Mouse (Mus musculus) hindbrain, embryonic 11.5 days (tissue): Measurements from ENCODE around the gene Rhod. TPM values are rescaled to one million over a fixed set of nuclear protein-coding genes. Genes with fewer than 3 reads are reported as not detected.
"Not testable (repeated sequence)": the region's sequence is repeated elsewhere in the genome, so short reads cannot be mapped to it uniquely, and the experiment has no call there.

Experiments
- ATAC-seq: fragments of 200-750 bp; cut with Nextera tagmentation; 2 replicates; pipeline ENCODE4 v1.8.0; 2017; ENCODE audit warnings: mild to moderate bottlenecking, moderate TSS enrichment, moderate library complexity; ENCODE audit not compliant: low FRiP score
- DNase-seq: peaks from one replicate; pipeline ENCODE4 v3.0.0-alpha.2; 2015; ENCODE audit warnings: low spot score
- H3K27ac ChIP-seq: fragments of 300-500 bp; sonication (generic); 2 replicates; pipeline ENCODE4 v1.5.1; 2014; ENCODE audit warnings: mild to moderate bottlenecking, low read depth, low read length
- H3K27me3 ChIP-seq: fragments of 300-500 bp; sonication (generic); 2 replicates; pipeline ENCODE4 v1.6.1; 2014; ENCODE audit warnings: mild to moderate bottlenecking, low read length, moderate library complexity, mixed read lengths; ENCODE audit not compliant: control insufficient read depth, insufficient read depth
- H3K36me3 ChIP-seq: fragments of 300-500 bp; sonication (generic); 2 replicates; pipeline ENCODE4 v1.6.1; 2014; ENCODE audit warnings: mild to moderate bottlenecking, low read length, moderate library complexity, mixed read lengths; ENCODE audit not compliant: control insufficient read depth, insufficient read depth
- H3K4me1 ChIP-seq: fragments of 300-500 bp; sonication (generic); replicated peaks from 2 replicates; pipeline ENCODE4 v1.6.1; 2014; ENCODE audit warnings: low read length, mixed read lengths; ENCODE audit not compliant: control insufficient read depth, insufficient read depth
- H3K4me2 ChIP-seq: fragments of 300-500 bp; sonication (generic); replicated peaks from 2 replicates; pipeline ENCODE4 v1.6.1; 2014; ENCODE audit warnings: mild to moderate bottlenecking, low read depth, low read length
- H3K4me3 ChIP-seq: fragments of 300-500 bp; sonication (generic); 2 replicates; pipeline ENCODE4 v1.5.1; 2014; ENCODE audit warnings: low read depth, low read length
- H3K9ac ChIP-seq: fragments of 300-500 bp; sonication (generic); 2 replicates; pipeline ENCODE4 v1.6.1; 2014; ENCODE audit warnings: low read depth, low read length
- H3K9me3 ChIP-seq: fragments of 300-500 bp; sonication (generic); 2 replicates; pipeline ENCODE4 v1.6.1; 2016; ENCODE audit warnings: low read length; ENCODE audit not compliant: control insufficient read depth
- WGBS: fragments of 180-500 bp; shearing (Covaris S2); extraction: QIAGEN DNeasy Blood & Tissue Kit; methylation state at CpG from one replicate; pipeline ENCODE4 v1.1.7; 2014; 5-methylcytosine and 5-hydroxymethylcytosine counted together
- polyA plus RNA-seq: library from polyadenylated mRNA; unstranded; fragments of >200 nt; fragmentation: Nextera tagmentation; extraction: Ambion mirVana; gene quantifications from 2 replicates; pipeline ENCODE4 v1.2.1, GENCODE M21; 2014

The Rhod gene
- polyA plus RNA-seq, 1 experiment from 2014 or later = 15.2 TPM

- Histone ChIP-seq H3K4me2 (no peak overlapping the region), H3K27ac (no peak overlapping the region), H3K36me3 (no peaks in the 10 kb centered on the region), H3K9ac (no peak overlapping the region), H3K27me3 (no peaks in the 10 kb centered on the region), H3K9me3 (no peaks in the 10 kb centered on the region), H3K4me3 (no peak overlapping the region), H3K4me1 (no peaks in the 10 kb centered on the region)
- 84% methylated on average over 4 of the region's 4 CpGs for WGBS
- DNase-seq = no peak
- ATAC-seq = no peak
These were observed 54.2 kb downstream of the Rhod start for GRCm38 (mm10) chr19:4385026-4385425.

- no peaks in the 10 kb centered on the region for H3K27me3 ChIP-seq
- ATAC-seq (no peak), DNase-seq (no peak)
- H3K4me3 ChIP-seq = no peak overlapping the region
- WGBS = 50% methylated on average over 1 of the region's 1 CpGs
- no peak overlapping the region for H3K27ac ChIP-seq
- no peak overlapping the region for H3K9ac ChIP-seq
- no peaks in the 10 kb centered on the region for H3K4me1 ChIP-seq
- no peaks in the 10 kb centered on the region for H3K9me3 ChIP-seq
- H3K36me3 ChIP-seq = no peaks in the 10 kb centered on the region
- no peak overlapping the region for H3K4me2 ChIP-seq
These were observed 54.9 kb downstream of the Rhod start for GRCm38 (mm10) chr19:4384322-4384721.

- Histone ChIP-seq H3K4me2 (no peak overlapping the region), H3K9me3 (no peaks in the 10 kb centered on the region), H3K36me3 (no peaks in the 10 kb centered on the region), H3K9ac (no peak overlapping the region), H3K4me1 (no peaks in the 10 kb centered on the region), H3K4me3 (no peak overlapping the region), H3K27me3 (no peaks in the 10 kb centered on the region), H3K27ac (no peak overlapping the region)
- ATAC-seq (no peak), DNase-seq (no peak)
These were observed 55.9 kb downstream of the Rhod start for GRCm38 (mm10) chr19:4383306-4383705.

GRCm38 (mm10) chr19:4382303-4382702 lies 56.9 kb downstream of the Rhod start:
- not testable (repeated sequence) for H3K4me1 ChIP-seq, H3K4me2 ChIP-seq, H3K9me3 ChIP-seq, DNase-seq, H3K27ac ChIP-seq, H3K9ac ChIP-seq, H3K27me3 ChIP-seq, ATAC-seq, H3K4me3 ChIP-seq, H3K36me3 ChIP-seq
- 100% methylated on average over 1 of the region's 1 CpGs for WGBS

Other genes with a start within 250 kb of the Rhod start
- gene Tbc1d10c, start 248.1 kb downstream of the Rhod start, polyA plus RNA-seq = 0.79 and 0.96 TPM in 2 replicates
- 868 and 927 TPM in 2 replicates for gene Ppp1ca, start 247.4 kb downstream of the Rhod start, polyA plus RNA-seq
- 41.6 and 42.1 TPM in 2 replicates for gene Rad9a, start 237.8 kb downstream of the Rhod start, polyA plus RNA-seq
- gene Clcf1, start 225.2 kb downstream of the Rhod start, polyA plus RNA-seq = 0.82 and 0.90 TPM in 2 replicates
- not detected in 2 replicates for gene AC109138.7, start 225.1 kb downstream of the Rhod start, polyA plus RNA-seq
- gene Pold4, start 207.5 kb downstream of the Rhod start, polyA plus RNA-seq = 11.0 and 17.9 TPM in 2 replicates
- 2.8 and 3.9 TPM in 2 replicates for gene Ssh3, start 170.3 kb downstream of the Rhod start, polyA plus RNA-seq
- 8.6 and 11.0 TPM in 2 replicates for gene Ankrd13d, start 156.3 kb downstream of the Rhod start, polyA plus RNA-seq
- gene Grk2, start 133.2 kb downstream of the Rhod start, polyA plus RNA-seq = 12.5 and 13.9 TPM in 2 replicates
- 42.1 and 44.0 TPM in 2 replicates for gene Kdm2a, start 41.1 kb downstream of the Rhod start, polyA plus RNA-seq
- gene Syt12, start 38.0 kb upstream of the Rhod start, polyA plus RNA-seq = 0.91 and 0.99 TPM in 2 replicates
- gene 2010003K11Rik, start 59.2 kb upstream of the Rhod start, polyA plus RNA-seq = not detected in 2 replicates
- gene Pcx, start 71.0 kb upstream of the Rhod start, polyA plus RNA-seq = 11.8 and 13.4 TPM in 2 replicates
- 7.7 and 9.0 TPM in 2 replicates for gene Lrfn4, start 176.2 kb upstream of the Rhod start, polyA plus RNA-seq
- 59.8 and 64.4 TPM in 2 replicates for gene Rce1, start 186.2 kb upstream of the Rhod start, polyA plus RNA-seq